Mouse (Mus musculus) embryonic facial prominence, embryonic 10.5 days (tissue): Measurements from ENCODE around the gene Ryk. TPM values are rescaled to one million over a fixed set of nuclear protein-coding genes. Genes with fewer than 3 reads are reported as not detected.

Experiments used
- DNase-seq: peaks from one replicate; pipeline ENCODE4 v3.0.0-alpha.2; 2017; ENCODE audit warnings: low spot score
- H3K27ac ChIP-seq: fragments of 300-500 bp; sonication (generic); replicated peaks from 2 replicates; pipeline ENCODE4 v1.5.1; 2016; ENCODE audit warnings: mild to moderate bottlenecking
- H3K27me3 ChIP-seq: fragments of 300-500 bp; sonication (generic); replicated peaks from 2 replicates; pipeline ENCODE4 v1.6.1; 2016; ENCODE audit warnings: low read depth, mild to moderate bottlenecking; ENCODE audit not compliant: poor library complexity, severe bottlenecking
- H3K36me3 ChIP-seq: fragments of 300-500 bp; sonication (generic); replicated peaks from 2 replicates; pipeline ENCODE4 v1.6.1; 2016; ENCODE audit warnings: mild to moderate bottlenecking, moderate library complexity
- H3K4me1 ChIP-seq: fragments of 300-500 bp; sonication (generic); 2 replicates; pipeline ENCODE4 v1.6.1; 2016
- H3K4me3 ChIP-seq: fragments of 300-500 bp; sonication (generic); 2 replicates; pipeline ENCODE4 v1.5.1; 2016; ENCODE audit warnings: mild to moderate bottlenecking, moderate library complexity
- H3K9me3 ChIP-seq: fragments of 300-500 bp; sonication (generic); 2 replicates; pipeline ENCODE4 v1.6.1; 2016; ENCODE audit warnings: mild to moderate bottlenecking
- WGBS: fragments of 180-500 bp; shearing (Covaris S2); methylation state at CpG from one replicate; pipeline ENCODE4 v1.1.7; 2016; 5-methylcytosine and 5-hydroxymethylcytosine counted together
- polyA plus RNA-seq: library from polyadenylated mRNA; unstranded; fragments of >200 nt; fragmentation: Nextera tagmentation; extraction: Ambion mirVana; gene quantifications from 2 replicates; pipeline ENCODE4 v1.2.1, GENCODE M21; 2016

Ryk gene
- polyA plus RNA-seq, 1 experiment from 2014 or later, result 15.8 TPM

DNA sequence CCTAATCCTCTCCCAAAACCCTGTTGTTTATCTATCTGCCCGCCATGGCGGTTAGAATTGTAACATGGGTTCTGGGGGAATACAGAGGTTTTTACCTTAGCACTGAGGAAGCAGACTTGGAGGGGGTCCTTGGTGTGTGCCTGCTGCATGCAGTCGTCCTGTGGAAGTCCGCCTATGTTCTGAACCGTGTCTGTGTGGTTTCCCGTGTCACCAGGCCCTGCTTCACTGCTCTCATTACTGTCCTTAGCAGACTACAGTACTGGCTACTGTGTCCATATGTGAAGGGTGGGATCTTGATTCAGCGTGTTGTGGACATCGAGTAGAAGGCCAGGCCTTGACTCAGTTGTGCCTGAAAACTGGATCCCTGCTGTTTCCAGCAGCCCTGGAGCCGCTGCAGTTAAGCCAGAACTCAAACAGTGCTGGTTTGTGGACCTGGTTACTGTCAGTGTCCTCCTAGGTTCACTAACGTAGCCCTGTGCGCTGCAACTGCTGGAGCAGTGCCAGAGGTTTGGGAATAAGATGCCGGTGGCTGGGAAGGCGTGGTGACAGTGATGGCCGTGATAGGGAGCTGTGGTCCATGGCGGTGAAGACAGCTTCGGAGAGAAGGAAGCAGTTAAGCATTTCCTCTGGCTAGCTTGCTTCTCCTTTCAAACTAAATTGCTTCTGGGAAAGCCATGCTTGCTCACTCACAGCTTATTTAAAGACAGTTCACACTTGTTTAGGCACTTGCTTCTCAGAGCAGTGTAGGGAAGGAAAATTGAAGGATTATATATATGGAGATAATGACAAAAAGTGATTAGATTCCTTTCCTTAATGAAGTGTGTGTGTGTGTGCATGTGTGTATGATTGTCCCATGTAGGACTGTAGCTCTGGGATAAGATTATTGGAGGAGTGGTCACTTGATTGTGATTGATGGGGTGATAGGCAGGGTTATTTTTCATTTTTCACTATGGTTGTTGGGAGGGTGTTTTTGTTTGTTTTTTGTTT lies 6.4 kb downstream of the Ryk start:
- peaks cover 81% of the 10 kb centered on the region for H3K4me1 ChIP-seq
- 26% methylated on average over 16 of the region's 16 CpGs for WGBS
- H3K4me3 ChIP-seq, result peak overlapping the region; percentile 21; the same call in 1 of the 2 replicates
- no peaks in the 10 kb centered on the region for H3K27me3 ChIP-seq
- no peaks in the 10 kb centered on the region for H3K9me3 ChIP-seq
- DNase-seq, result peak; percentile 28
- no peaks in the 10 kb centered on the region for H3K36me3 ChIP-seq
- peak overlapping the region; percentile 35; the same call in 1 of the 2 replicates for H3K27ac ChIP-seq

DNA sequence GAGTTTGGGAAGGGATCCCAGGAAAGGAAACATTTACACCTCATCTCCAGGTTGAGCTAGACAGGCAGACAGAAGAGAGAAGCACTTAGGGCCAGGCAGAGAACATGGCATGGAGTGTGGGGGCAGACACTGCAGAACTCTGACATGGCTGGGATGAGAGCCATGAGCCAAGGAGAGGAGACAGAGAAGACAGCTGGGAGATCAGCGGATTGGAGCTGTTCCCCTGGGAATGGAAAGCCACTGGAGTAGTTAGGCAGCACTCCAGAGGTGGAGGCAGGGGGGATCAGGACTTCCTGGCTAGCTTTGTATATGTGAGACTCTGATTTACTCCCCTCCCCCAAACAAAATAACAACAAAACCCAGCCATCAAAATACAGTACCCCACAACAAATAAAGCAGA lies 7.1 kb downstream of the Ryk start:
- Histone ChIP-seq H3K9me3 (no peaks in the 10 kb centered on the region), H3K27ac (no peak overlapping the region), H3K4me1 (peaks cover 81% of the 10 kb centered on the region), H3K27me3 (no peaks in the 10 kb centered on the region), H3K36me3 (no peaks in the 10 kb centered on the region), H3K4me3 (no peak overlapping the region)
- 30% methylated on average over 1 of the region's 1 CpGs for WGBS
- DNase-seq, result no peak

DNA sequence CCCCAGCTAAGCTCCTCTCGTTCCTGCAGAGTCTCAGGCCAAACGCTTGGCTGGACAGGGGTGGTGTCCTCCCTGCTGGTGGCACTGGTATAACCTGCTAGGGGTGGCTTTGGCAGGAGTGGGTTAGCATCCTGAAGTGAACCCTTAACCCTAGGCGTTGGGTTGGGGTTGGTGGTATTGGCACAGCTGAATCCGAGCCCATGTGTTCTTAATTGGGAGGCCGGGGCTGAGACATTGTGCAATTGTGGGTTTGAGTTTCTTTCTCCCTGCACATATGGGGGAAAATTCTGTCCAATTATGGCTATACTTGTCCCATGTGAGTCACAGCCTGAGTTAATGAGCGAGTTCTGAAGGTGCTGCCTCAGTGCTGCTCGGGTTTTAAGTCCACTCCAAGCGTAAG lies 7.8 kb downstream of the Ryk start:
- WGBS, result 38% methylated on average over 8 of the region's 8 CpGs
- Histone ChIP-seq H3K4me3 (no peak overlapping the region), H3K4me1 (peaks cover 81% of the 10 kb centered on the region), H3K27me3 (no peaks in the 10 kb centered on the region), H3K36me3 (no peaks in the 10 kb centered on the region), H3K9me3 (no peaks in the 10 kb centered on the region), H3K27ac (peak overlapping the region; percentile 21; the same call in 1 of the 2 replicates)
- peak; percentile 50 for DNase-seq

DNA sequence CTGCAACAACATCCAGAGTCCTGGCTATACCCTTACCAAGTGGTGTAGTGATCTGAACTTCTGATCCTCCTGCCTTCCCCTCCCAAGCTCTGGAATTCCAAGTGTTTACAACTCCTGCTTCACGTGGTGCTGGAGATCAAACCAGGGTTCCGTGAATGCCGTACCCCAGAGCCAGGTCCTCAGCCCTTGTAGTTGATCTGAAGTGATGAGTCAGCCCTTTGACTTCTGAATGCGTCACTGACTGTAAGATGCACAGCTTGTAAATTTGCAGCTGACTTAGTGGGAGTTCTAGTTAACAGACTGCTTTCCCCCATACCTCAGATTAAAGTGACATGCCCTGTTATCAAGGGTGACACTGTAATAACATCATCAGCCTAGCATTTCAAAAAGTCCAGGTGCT lies 8.9 kb downstream of the Ryk start:
- no peaks in the 10 kb centered on the region for H3K9me3 ChIP-seq
- 46% methylated on average over 4 of the region's 4 CpGs for WGBS
- peaks cover 90% of the 10 kb centered on the region for H3K4me1 ChIP-seq
- no peaks in the 10 kb centered on the region for H3K36me3 ChIP-seq
- H3K27me3 ChIP-seq, result no peaks in the 10 kb centered on the region
- no peak for DNase-seq
- H3K4me3 ChIP-seq, result no peak overlapping the region
- no peak overlapping the region for H3K27ac ChIP-seq

DNA sequence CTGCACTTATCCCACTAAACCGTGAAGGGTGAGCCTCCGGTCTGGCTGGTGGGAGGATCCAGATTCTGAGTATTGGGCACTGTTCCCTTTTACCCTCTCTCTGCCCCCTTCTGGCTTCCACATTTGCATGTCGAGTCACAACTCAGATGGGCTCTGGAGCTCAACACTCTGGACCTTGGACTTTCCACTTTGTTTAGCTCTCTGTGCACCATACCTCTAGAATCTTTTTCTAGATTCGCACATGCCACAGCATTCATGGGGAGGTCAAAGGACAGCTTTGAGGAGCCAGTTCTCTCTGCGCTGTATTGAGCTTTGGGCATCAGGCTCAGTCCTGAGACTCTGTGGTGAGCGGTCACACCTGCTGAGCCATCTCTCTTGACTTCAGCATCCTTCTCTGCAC lies 11.1 kb downstream of the Ryk start:
- no peak overlapping the region for H3K27ac ChIP-seq
- no peak for DNase-seq
- H3K4me3 ChIP-seq, result no peak overlapping the region
- H3K27me3 ChIP-seq, result no peaks in the 10 kb centered on the region
- H3K9me3 ChIP-seq, result no peaks in the 10 kb centered on the region
- 81% methylated on average over 6 of the region's 6 CpGs for WGBS
- H3K36me3 ChIP-seq, result no peaks in the 10 kb centered on the region
- peaks cover 68% of the 10 kb centered on the region for H3K4me1 ChIP-seq

DNA sequence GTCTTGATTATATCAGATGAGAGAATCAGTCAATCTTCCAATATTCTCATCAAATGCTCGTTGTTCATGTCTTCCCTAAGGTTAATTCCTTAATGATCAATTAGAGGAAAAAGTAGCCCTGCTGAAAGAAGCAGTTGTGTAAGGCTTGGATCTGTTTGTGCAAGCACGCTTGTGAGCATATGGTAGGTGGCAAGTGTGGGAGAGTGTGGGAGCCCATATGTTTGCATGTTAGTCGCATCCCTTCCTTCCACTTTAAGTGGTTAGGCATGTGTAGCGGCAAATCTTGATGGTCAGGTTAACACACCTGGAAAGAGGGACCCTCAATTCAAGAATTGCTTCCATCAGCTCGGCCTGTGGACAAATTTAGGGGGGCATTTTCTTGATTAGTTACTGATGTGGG lies 11.6 kb downstream of the Ryk start:
- Histone ChIP-seq H3K4me3 (no peak overlapping the region), H3K4me1 (peaks cover 63% of the 10 kb centered on the region), H3K27ac (no peak overlapping the region), H3K27me3 (no peaks in the 10 kb centered on the region), H3K9me3 (no peaks in the 10 kb centered on the region), H3K36me3 (no peaks in the 10 kb centered on the region)
- no peak for DNase-seq
- 84% methylated on average over 5 of the region's 5 CpGs for WGBS

DNA sequence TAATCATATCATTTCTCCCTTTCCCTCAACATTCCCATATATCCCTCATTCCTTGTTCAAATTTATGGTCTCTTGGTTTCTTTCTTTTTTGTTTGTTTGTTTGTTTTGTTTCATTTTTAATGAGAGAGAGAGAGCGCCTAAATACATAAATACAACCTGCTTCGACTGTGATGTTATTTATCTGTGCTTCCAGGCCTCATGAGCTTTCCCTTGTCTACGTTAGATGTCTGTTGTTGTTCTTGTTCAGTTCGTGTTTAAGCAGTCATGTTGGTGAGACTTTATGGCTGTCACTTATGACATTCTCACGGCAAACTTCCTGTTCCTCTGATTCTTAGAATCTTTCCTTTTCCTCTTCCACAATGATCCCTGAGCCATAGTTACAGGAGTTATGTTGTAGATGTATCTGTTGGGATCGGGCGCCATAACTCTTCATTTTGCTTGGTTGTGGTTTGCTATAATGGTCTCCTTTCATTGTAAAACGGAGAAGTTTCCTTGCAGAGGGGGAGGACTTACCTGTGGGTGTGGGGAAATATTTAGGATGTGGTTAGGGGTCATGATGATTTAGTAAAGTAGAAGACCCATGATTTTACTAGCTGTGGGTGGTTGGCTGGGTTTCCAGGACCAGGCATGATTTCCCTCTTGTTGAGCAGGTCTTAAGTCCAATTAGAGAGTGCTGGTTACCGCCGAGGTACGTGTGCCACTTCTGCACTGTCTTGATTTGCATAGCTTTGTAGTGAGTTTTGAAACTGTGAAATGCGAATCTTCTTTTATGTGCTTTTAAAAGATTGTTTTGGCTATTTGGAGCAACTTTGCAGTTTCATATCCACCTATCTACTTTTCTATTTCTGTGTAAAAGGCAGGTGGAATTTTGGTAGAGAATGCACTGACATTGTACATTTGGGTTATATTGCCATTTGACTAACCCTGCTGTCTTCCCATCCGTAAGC lies 17.6 kb downstream of the Ryk start:
- H3K27ac ChIP-seq, result no peak overlapping the region
- H3K4me3 ChIP-seq, result no peak overlapping the region
- H3K9me3 ChIP-seq, result peaks cover 2% of the 10 kb centered on the region; the same call in 1 of the 2 replicates
- peaks cover 12% of the 10 kb centered on the region for H3K36me3 ChIP-seq
- no peak for DNase-seq
- 94% methylated on average over 13 of the region's 13 CpGs for WGBS
- H3K27me3 ChIP-seq, result no peaks in the 10 kb centered on the region
- H3K4me1 ChIP-seq, result peaks cover 13% of the 10 kb centered on the region

DNA sequence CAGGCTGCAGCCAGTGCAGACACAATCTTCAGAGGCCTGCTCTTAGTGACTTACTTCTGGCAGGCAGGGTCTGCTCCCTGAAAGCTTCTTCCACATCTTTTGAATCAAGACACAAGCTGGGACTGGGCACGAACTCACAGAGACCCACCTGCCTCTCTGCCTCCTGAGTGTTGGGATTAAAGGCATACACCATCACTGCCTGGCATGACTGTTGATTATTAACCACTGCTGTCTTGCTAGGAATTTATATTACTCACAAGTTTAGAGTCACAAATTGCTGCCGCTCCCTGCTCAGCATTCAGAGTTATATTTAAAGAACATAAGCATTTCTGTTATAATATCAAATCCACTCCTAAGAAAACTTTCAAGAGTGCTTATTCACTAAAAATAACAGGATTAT lies 23.1 kb downstream of the Ryk start:
- H3K9me3 ChIP-seq, result peaks cover 15% of the 10 kb centered on the region
- no peaks in the 10 kb centered on the region for H3K27me3 ChIP-seq
- WGBS, result 88% methylated on average over 2 of the region's 2 CpGs
- H3K4me3 ChIP-seq, result no peak overlapping the region
- H3K27ac ChIP-seq, result peak overlapping the region; percentile 41
- peaks cover 48% of the 10 kb centered on the region for H3K36me3 ChIP-seq
- peaks cover 23% of the 10 kb centered on the region for H3K4me1 ChIP-seq
- no peak for DNase-seq

DNA sequence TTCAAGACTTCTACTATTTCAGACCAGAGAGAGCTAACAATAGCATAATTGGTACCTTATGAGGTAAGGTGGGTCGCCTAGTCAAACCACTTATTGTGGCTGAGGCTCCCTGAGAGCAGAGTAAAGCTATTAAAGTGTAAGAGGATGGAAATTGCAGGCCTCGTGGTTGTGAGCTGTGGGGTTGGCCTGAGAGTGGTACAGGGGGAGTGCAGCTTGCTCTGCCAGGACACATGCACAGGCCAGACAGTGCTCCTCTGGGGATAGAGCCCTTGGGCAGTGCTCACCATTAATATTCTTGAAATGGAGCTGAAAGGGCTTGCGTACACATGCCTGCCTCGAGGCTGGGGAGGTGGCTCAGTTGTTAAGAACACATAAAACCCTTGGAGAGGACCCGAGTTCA lies 23.6 kb downstream of the Ryk start:
- H3K27ac ChIP-seq, result no peak overlapping the region; the same call in 1 of the 2 replicates
- WGBS, result 78% methylated on average over 5 of the region's 5 CpGs
- H3K36me3 ChIP-seq, result peaks cover 49% of the 10 kb centered on the region
- peaks cover 15% of the 10 kb centered on the region for H3K9me3 ChIP-seq
- no peak for DNase-seq
- H3K27me3 ChIP-seq, result no peaks in the 10 kb centered on the region
- no peak overlapping the region for H3K4me3 ChIP-seq
- peaks cover 26% of the 10 kb centered on the region for H3K4me1 ChIP-seq

DNA sequence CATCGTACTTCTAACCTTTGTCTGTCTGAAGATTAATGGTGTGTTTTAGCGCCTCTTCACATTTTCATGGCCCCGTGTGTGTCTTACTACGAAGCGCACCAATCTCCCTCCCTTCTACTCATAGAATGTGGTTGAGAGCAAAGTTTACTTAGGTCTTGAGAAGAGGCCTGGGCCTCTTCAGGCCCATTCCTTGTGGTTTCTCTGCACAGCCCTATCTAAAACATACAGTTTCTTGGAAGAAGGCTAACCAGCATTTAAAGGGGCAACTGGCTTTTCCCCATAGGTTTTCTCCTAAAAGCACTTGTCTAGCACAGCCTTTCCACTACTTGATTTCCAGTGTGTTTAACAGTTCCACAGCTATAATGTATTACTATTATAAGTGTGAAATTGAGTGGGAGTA lies 24.7 kb downstream of the Ryk start:
- H3K27me3 ChIP-seq, result no peaks in the 10 kb centered on the region
- H3K4me3 ChIP-seq, result no peak overlapping the region
- H3K9me3 ChIP-seq, result peaks cover 15% of the 10 kb centered on the region
- no peak overlapping the region for H3K27ac ChIP-seq
- H3K36me3 ChIP-seq, result peaks cover 60% of the 10 kb centered on the region
- peaks cover 37% of the 10 kb centered on the region for H3K4me1 ChIP-seq
- 95% methylated on average over 5 of the region's 5 CpGs for WGBS
- no peak for DNase-seq

DNA sequence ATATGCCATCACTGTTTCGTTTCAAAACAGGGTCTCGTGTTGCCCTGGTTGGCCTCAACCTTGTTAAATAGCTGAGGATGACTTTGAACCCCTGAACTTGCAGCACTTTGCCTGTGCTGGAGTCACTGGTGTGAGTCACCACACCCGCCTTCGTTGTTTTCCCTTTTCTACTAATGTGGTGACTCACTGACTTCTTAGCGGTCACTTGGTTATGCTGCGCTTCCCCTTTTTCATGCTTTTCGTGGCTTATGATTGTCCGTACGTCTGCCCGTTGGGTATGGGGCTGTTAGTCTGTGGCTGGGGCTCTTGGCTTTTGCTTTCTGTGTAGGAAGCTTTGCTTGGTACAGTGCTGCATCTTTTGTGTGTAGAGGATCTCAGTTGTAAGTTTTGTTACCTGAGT lies 25.2 kb downstream of the Ryk start:
- no peak for DNase-seq
- 93% methylated on average over 10 of the region's 10 CpGs for WGBS
- Histone ChIP-seq H3K9me3 (peaks cover 15% of the 10 kb centered on the region), H3K36me3 (peaks cover 61% of the 10 kb centered on the region), H3K27me3 (no peaks in the 10 kb centered on the region), H3K4me1 (peaks cover 42% of the 10 kb centered on the region), H3K27ac (no peak overlapping the region), H3K4me3 (no peak overlapping the region)

DNA sequence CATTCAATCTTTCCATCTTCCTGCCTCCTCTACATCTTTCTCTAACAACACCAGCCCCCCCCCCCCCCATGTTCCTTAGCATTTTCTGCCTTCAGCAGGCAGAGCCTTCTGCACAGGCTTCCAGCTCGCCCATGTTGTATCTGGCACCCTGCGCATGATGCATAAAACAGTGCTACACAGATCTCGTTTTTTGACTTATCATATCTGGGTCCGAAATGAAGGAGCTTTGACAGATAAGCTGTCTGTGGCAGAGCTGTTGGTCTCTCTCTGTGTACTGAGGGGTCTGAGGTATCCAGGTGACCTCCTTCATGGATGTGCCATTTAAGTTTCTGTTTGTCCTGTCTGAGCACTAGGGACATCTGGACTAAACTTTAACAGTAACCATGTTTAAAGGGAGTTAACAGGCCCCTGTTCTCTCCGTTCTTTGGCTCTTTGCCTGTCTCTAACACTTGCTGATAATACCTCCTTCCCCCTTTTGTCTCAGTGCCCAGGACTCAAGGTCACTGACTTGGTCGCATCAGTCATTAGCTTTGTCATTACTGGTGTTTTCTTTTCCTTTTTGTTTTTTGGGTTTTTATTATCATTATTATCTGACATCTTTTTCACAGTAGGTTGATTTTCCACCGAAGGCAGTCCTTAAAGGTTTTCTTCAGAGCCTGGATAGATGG lies 26.2 kb downstream of the Ryk start:
- no peaks in the 10 kb centered on the region for H3K27me3 ChIP-seq
- WGBS, result 86% methylated on average over 7 of the region's 7 CpGs
- peaks cover 15% of the 10 kb centered on the region for H3K9me3 ChIP-seq
- peaks cover 71% of the 10 kb centered on the region for H3K36me3 ChIP-seq
- H3K4me3 ChIP-seq, result no peak overlapping the region
- H3K4me1 ChIP-seq, result peaks cover 52% of the 10 kb centered on the region
- DNase-seq, result no peak
- H3K27ac ChIP-seq, result no peak overlapping the region
